Mouse (Mus musculus) cerebellum, postnatal 36 days (tissue): Measurements from ENCODE around the gene Hspg2.
"Not testable (repeated sequence)": the region's sequence is repeated elsewhere in the genome, so short reads cannot be mapped to it uniquely, and the experiment has no call there.

Experiments used
- DNase-seq, 2 experiments: peaks; one replicate each; pipeline ENCODE4 v3.0.0; 2021 to 2022; ENCODE audit warnings: mixed read lengths in 2 of 2

The Hspg2 gene

DNA sequence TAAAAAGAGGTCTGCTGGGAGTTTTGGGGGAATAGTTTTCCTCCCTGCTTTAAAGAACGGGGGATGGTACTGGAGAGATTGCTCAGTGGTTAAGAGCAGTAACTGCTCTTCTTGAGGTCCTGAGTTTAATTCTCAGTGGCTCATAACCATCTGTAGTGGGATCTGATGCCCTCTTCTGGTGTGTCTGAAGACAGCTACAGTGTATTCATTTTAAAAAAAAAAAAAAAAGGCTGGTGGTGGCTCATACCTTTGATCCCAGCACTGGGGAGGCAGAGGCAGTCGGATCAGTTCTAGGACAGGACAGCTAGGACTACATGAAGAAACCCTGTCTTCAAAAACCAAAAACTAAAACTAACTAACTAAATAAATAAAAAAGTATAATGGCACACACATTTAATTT, 111.7 kb downstream of the Hspg2 start:
- no peak for DNase-seq

DNA sequence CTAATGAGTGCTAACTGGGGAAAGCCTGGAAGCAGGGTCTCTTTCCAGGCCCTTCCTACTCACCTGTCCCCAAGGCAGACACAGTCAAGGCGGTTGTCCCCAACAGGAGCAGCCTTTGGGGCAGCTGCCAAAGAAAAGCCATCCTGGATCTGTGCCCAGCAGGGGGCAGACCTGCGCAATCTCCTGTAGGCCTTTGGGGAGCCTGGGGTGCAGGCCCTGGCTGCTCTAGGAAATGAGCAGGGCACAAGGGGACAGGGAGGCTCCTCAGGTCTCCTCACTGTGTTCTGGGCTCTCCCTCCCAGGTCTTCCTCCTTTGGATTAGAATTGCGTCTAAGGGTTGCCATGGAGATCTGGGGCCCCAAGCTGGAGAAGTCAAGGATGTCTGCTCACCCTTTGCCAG, 113.2 kb downstream of the Hspg2 start:
- no peak for DNase-seq

DNA sequence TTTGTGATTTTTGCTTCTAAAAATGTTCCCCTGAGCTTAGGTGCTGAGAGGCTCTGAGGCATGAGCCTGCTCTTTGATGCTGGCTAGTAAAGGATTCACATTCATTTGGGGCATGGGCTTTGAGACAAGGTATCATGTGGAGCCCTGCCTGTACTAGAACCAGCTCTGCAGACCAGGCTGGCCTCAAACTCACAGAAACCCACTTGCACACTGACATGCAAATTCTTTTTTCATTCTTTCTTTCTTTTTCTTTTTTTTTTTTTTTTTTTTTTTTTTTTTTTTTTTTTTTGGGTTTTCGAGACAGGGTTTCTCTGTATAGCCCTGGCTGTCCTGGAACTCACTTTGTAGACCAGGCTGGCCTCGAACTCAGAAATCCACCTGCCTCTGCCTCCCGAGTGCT, 120.5 kb downstream of the Hspg2 start:
- not testable (repeated sequence) for DNase-seq

DNA sequence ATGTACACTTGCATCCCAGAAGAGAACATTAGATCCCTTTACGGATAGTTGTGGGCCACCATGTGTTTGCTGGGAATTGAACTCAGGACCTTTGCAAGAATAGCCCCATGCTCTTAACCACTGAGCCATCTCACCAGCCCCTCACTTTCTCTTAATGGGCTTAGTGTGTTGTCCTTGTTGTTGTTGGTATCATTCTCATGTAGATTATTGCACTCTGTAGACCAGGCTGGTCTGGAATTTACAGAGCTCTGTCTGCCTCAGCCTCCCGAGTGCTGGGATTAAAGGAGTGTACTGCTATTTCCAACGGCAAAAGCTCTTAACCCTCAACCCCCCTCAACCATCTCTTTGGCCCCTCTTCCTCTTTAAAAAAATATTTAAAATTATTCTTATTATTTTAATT, 121.0 kb downstream of the Hspg2 start:
- no peak for DNase-seq

DNA sequence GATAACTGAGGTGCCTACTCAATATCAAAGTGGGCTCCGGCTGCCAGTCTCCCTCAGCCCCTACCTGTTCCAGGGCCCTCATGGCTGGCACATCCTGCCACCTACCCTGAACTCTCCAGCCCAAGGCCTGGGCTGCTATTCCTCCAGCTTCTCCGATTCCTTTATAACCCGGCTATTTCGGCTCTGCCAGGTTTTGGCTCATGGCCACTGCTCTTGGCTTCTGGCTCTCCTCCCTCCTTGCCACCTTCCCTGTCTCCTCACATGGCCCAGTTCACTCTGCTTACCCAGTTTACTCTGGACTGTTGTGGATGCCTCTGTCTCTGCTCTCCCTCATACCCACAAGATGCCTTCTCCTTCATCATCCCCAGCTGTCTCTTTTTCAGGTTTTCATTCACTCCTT, 122.4 kb downstream of the Hspg2 start:
- peak in 1 of 2 experiments; percentile 24 for DNase-seq

DNA sequence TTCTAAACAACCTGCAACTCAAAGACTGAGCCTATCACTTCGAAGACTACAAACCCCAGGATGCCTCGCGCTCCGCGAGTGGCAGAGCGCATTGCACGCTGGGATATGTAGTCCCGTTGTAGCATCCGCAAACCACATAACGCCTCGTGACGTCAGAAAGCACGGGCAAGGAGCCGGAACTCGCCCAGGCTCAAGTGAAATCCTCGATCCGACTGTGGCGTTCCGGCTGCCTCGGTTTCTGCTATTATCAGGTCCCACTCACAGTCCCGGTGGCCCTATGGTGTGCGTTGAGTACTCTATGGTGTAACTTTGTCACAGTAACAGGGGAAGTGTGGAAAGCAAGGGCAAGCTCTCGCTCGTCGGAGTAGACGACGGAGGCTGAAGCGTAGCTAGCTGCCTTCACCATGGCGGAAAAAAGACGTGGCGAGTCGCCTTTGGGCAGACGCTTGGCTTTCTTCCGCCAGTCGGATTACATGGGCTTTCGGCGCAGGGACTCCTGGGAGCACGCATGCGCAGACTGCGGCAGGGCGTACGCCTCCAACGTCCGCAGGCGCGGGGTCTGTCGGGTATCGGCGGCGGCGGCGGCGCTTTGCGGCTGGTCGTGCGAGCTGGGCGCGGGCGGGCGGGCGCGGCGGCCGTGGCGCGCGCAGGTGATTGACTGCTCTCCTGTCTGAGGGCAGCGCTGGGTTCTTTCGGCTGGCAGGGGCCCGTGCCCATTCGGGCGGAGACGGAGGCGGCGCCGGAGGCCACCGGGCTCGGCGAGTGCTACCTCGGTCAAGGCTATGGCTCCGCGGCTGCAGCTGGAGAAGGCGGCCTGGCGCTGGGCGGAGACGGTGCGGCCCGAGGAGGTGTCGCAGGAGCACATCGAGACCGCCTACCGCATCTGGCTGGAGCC, 125.3 kb downstream of the Hspg2 start, which contains the start of gene Usp48:
Gene Usp48 (plus strand): TSS at position 155 of the 895 bp plus-strand sequence.
- peak; percentile 99 to 100 for DNase-seq

DNA sequence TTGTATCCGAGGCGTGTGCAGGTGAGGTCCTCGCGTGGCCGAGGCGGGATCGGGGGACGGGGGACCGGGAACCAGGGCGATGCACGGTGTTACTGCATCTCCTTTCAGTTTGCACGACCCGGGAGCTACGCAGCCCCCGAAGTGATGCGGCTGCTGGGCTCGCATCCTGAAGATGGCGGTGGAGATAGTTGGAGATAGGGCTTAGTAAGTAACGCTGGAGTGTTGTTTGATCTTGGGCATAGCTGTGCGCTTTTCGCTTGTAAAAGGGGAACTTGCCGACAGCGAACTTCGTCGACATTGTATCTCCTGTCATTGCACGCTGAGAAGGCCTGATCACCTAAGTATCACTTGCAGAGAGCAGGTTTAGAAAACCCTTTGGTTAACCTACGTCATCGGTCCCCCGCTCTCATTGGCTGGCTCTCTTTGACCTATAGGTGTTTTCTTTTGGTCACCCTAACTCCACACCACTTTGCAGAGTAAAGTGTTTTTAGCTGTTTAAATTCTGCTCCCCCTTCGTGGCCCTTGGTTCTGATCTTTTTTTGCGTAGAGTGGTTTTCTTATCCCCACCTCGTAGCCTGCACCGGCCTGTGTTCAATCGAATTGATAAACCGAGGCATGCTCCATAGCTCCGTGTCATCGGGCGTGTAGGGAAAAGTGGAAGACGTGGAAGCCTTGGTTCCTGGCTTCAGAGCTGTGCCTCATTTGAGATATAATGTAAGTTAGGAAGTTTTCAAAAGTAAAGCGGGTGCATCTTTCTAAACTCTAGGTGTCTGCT, 126.1 kb downstream of the Hspg2 start:
- peak in 1 of 2 experiments; percentile 35 for DNase-seq

DNA sequence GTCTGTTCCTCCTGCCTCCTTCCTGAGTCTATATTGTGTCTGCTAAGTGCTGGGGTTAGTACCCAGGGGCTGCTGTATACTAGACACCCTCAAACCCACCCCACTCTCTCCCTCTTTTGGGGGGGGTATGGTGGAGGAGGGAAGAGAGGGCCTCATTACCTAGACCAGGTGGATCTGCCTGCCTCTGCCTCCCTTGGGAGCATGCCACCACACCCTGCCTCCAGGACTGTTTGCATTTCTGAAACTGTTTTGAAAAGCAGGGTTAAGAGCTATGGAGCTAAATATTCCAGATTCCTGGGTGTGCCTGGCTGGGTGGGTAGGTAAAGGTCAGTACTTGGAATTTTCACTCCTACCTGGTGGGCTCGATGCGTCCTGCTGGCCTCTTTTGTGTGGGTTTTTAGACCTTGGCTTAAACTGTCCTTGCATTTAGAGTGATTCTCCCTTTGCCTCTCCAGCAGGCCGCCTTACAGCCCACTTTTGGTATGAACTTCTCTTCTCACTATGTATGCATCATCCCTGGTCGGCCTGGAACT, 128.6 kb downstream of the Hspg2 start:
- DNase-seq, result no peak

DNA sequence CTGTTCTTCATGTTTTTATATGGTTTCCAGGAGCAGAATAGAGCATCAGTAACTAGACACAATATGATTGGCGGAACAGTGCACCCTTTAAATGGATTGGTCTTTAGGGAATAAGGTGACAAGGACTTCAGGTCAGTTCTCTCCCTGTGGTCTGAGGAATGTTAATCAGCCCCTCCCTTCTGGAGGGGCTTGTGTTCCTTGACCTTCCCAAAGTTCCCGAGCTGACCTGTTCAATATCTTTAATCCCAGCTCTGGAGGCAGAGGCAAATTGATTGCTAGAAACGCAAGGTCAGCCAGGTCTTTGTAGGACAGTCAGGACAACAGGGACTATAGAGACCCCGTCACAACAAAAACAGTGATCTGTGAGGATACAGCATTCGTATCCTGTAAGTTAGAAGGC, 130.0 kb downstream of the Hspg2 start:
- DNase-seq, result no peak

DNA sequence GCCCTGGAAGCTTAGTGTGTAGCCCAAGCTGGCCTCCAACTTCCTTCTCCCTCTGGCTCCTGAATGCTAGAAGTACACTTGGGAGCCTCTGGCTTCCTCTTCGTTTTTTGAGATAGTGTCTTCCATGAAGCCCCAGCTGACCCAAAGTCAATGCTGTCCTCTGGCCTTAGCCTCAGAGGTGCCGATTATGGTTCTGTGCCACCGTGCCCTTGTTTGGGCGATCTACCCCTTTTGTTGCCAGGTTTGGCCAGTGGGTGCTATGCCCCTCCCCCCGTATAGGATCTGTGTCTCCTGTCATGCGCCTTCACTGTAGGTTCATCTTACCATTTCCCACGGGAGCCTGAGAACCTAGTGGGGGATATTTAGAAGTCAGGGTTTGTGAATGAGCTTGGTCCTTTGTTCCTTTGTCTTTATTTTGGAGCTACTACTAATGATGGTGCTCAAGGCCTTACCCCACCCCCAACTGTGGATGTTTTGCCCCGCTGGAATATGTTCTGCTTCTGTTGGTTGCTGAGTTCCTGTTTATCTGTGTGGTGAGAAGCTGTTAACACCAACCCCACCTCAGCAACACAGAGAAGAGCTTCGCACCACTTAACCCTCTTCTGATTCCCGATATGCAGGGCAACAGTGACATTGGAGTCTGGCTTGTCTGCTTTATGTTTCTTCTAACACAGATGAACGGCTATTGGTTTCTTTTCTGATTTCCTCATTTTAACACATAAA, 135.0 kb downstream of the Hspg2 start:
- DNase-seq, result no peak

DNA sequence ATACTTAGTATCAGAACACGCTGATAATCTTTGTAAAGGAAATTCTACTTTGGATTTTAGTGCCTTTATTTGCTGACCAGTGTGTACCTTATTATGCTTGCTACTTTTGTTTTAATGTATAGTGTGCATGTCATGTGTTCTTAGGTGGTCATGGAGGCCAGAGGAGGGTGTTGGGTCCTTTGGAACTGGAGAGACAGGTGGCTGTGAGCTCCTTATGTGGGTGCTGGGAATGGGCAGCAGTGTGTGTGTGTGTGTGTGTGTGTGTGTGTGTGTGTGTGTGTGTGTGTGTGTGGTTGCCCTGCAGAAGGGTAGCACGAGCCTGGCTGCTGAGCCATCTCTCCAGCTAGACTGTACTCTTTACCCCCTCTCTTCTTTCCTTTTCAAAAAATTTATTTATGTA, 138.5 kb downstream of the Hspg2 start:
- DNase-seq, result no peak

DNA sequence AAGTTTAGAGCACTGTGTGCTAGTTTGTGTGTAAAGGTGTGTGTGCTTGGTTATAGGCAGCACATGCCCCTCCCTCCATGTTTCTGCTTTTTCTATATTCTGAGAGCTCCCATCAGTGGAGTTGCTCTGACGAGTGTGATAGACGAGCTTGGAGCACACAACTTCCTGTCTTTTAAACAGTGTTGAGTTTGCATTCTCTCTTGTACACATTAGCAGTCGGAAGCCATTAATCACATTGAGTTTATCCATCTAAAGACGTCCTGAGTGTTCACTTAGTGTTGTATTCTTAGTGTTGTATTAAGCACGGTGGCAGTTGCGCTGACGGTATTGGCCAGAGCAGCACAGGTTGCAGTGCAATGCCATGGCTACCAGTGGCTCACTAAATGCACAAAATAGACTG, 140.7 kb downstream of the Hspg2 start:
- no peak for DNase-seq

DNA sequence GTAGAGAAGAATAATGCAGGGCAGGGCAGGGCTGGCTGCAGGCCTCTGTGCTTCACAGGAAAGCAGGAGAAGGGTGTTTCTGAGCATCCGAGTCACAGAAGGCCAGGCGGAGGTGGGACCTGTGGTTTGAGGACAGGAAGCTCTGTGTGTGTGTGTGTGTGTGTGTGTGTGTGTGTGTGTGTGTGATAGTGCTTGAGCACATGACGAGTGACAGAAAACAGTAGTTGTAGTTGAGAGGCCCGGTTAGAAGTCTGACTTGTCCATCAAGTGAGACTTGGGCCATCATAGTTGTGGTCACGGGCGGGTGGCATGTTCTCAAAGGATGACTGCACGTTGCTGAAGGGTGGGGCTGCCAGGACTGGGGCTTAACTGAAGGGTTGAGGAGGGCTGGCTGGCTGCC, 141.1 kb downstream of the Hspg2 start:
- DNase-seq, result no peak

DNA sequence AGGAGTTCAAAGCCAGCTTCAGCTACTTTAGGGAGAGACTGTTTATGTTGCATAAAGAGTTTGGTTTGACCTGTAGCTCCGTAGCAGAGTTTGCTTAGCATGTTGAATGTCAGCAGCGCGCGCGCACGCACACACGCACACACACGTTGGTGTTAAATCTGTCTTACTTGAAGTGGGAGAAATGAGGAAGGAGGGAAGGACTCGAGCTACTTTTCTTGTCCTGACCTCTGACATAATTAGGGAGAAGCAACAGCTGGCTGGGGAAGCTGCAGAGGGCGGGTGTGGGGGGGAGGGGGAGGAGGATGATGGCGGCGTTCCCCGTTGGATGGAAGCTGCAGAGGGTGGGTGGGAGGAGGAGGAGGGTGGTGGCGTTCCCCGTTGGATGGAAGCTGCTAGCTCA, 141.7 kb downstream of the Hspg2 start:
- DNase-seq, result no peak
